Mouse (Mus musculus) layer of hippocampus, postnatal 10 days (tissue): ENCODE measurements around the gene Ybx2. TPM values are rescaled to one million over a fixed set of nuclear protein-coding genes. Genes with fewer than 3 reads are reported as not detected.
"Not testable (repeated sequence)": the region's sequence is repeated elsewhere in the genome, so short reads cannot be mapped to it uniquely, and the experiment has no call there.

Experiments
- DNase-seq, 2 experiments: peaks; one replicate each; pipeline ENCODE4 v3.0.0; 2021; ENCODE audit warnings: low spot score in 2 of 2
- total RNA-seq, 2 experiments: library from RNA; stranded (reverse); gene quantifications; 2 replicates each; pipeline ENCODE4 v1.2.3; 2021

The Ybx2 gene
- total RNA-seq, 2 experiments from 2014 or later: 9.2 to 9.5 TPM

GRCm38 (mm10) chr11:69914372-69914764, 21.2 kb upstream of the Ybx2 start:
- no peak for DNase-seq

GRCm38 (mm10) chr11:69914917-69915430, 20.6 kb upstream of the Ybx2 start:
- DNase-seq: no peak

- no peak for DNase-seq
Observed at GRCm38 (mm10) chr11:69915667-69916627, 19.6 kb upstream of the Ybx2 start.

- not testable (repeated sequence) for DNase-seq
Observed at GRCm38 (mm10) chr11:69916652-69917378, 18.8 kb upstream of the Ybx2 start.

DNA sequence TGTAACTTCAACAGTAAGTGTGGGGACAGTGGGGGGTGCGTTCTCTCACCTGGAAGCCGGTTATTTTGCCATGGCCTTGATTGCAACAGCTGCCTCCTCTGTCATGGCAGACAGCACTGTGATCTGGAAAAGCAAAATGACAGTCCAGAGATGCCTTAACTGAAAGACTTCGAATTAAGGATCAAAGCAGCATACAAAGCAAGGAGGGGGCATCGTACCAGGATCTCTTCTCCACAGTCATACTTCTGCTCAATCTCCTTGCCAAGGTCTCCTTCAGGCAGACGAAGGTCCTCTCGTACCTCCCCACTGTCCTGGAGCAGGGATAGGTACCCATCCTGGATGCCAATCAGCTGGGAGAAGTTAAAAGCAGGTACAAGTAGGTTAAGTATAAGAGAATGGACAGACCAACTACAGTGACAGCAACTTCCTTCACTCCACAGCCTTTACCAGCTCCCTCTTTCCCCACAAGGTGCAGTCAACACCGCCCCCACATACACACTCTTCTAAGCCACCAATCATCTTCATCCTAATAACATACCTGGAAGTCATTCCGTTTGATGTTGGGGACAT, 18.1 kb upstream of the Ybx2 start:
- no peak for DNase-seq

GRCm38 (mm10) chr11:69918118-69918517, 17.5 kb upstream of the Ybx2 start:
- no peak for DNase-seq

GRCm38 (mm10) chr11:69919053-69919452, 16.5 kb upstream of the Ybx2 start:
- no peak for DNase-seq

GRCm38 (mm10) chr11:69919661-69920265, 15.8 kb upstream of the Ybx2 start:
- peak; percentile 51 to 61 for DNase-seq

GRCm38 (mm10) chr11:69920266-69921031, 15.1 kb upstream of the Ybx2 start:
- DNase-seq: peak; percentile 39 to 62

- peak; percentile 100 for DNase-seq
Observed at GRCm38 (mm10) chr11:69921114-69922011, 14.2 kb upstream of the Ybx2 start, which contains the start of gene Eif5a. TSS of gene Eif5a (minus strand) at chr11:69921958.

DNA sequence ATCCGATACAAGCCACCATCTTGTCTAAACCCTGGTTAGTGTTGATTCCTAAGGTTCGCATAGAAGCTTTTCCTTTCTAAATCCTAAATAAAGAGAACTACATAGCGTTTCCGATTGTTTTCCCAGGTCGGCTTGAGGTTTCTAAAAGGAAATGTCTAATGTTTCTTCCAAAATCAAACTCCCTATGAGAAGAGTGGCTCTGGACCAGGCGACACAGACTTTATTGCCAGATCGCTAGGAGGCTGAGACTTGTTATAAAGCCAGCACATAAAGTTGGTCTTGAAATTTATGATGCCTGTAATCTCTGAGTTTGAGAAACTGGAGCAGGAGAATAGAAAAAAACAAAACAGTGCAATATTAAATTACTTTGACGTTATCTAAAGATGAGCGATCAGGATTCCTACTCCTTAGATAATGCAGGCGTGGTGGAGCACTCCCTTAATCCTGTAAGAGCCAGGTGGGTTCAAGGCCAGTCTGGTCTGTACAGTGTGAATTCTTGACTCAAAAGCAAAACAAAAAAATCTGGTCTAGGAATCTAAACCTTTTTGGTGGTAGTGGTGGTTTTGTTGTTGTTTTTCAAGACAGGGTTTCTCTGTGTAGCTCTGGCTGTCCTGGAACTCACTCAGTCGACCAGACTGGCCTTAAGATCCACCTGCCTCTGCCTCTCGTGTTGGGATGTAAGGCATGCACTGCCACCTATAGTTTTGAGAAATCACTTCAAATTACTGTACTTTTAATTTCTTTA, 13.4 kb upstream of the Ybx2 start:
- DNase-seq: no peak

- no peak for DNase-seq
Observed at GRCm38 (mm10) chr11:69922796-69923195, 12.8 kb upstream of the Ybx2 start.

DNA sequence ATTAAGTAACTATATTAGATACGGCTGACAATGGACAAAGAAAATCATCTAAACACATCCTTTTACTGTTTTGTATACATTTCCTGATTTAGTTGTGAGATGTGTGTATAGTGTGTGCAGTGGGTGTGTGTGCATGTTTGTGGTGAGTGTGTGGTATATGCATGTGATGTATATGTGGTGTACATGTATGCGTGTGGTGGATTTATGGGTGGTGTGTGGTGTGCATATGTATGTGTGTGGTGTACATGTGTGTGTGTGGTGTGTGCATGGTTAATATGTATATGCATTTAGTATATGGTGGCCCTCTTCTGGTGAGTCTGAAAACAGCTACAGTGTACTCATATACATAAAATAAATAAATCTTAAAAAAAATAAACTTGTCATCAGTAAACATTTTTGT, 8.1 kb upstream of the Ybx2 start:
- DNase-seq: no peak

DNA sequence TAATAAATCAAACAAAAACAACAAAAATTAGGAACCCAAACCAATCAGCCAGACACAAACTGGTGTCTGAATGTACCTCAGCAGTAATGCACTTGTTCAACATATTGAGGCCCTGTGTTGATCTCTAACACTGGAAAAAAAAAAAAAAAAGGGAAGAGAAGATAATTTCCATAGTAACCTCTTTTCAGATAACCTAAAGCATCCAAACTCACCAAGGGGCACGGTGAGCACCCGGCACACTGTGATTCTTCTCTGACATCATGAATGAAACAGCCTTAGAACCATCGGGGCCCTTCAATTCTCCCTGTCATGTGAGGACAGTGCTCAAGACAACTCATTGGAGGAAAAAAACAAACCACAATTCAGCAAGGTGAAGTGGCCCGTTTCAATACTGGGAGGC, 5.9 kb upstream of the Ybx2 start:
- no peak for DNase-seq

DNA sequence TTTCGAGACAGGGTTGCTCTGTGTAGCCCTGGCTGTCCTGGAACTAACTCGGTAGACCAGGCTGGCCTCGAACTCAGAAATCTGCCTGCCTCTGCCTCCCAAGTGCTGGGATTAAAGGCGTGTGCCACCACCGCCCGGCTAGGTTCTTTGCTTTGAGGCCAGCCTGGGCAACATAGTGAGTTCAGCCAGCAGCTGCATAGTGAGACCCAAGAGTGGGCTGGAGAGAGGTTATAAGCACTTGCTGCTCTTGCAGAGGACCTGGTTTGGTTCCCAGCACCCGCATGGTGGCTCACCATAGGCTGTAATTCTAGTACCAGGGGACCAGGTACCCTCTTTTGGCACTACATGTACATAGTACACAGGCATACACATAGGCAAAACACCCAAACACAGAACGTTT, 5.4 kb upstream of the Ybx2 start:
- not testable (repeated sequence) for DNase-seq

DNA sequence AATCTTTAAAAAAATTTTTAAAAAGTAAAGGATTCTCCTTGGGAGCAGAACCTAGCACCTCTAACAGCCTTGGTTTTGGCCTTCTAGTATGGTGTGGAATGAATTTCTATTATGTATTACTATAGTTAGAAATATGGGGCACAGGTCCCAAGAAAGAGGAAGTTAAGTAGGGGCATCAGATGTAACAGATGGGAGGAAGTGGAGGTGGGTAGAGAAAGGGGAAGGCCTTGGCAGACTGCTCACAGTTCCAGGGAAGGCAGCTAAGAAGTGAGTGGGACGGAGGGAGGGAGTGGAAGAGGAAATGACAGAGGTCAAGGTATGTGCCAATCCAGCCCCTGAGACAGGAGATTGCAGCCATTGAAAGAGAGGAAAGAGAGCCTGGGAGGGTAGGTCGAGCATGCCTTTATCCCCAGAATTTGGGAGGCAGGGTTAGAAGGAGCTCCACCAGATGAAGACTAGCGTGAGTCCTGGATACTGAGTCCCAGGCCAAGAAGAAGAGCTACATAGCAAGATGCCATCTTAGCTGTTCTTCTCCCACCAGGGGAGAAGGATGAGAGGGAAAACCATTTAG, 4.5 kb upstream of the Ybx2 start:
- DNase-seq: no peak

DNA sequence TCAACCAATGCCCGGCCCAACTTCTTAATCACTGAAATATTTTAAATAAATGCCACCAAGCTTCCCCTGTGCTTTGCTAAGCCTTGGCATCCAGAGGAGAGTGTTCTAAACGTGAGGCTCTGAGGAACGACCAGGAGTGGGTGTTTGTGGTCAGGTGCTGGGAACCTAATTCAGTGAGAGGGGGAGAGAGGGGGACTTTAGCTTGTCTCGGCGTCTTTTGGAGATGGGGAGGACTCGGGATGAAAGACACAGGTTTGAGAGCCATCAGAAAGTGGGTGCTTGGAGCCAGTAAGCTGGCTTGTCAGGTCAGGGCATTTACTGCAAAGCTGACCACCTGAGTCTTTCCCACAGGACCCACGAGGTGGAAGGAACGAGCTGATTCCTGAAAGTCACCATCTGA, 3.8 kb upstream of the Ybx2 start:
- no peak for DNase-seq

GRCm38 (mm10) chr11:69932254-69932653, 3.3 kb upstream of the Ybx2 start:
- DNase-seq: no peak
